Mouse (Mus musculus): ENCODE measurements around the gene Man1a. TPM values are rescaled to one million over a fixed set of nuclear protein-coding genes. Genes with fewer than 3 reads are reported as not detected.

Gene Man1a
- total RNA-seq, 2 experiments from 2014 or later, result 24.8 to 27.3 TPM

- TF ChIP-seq CTCF (IDR thresholded peaks at IDR 0.05), result no peak
- no peak for DNase-seq (ENCODE audit: extremely low spot score in 1 of 2, low spot score in 2 of 2)
- no peak overlapping the region for H3K4me3 ChIP-seq
- intact Hi-C loops (cut with DNase I), result no loop called here
- no peak overlapping the region for H3K27ac ChIP-seq
Measured at GRCm38 (mm10) chr10:53881310-53881709, 195.1 kb downstream of the Man1a start.

GRCm38 (mm10) chr10:53875896-53876295 lies 200.5 kb downstream of the Man1a start:
- Histone ChIP-seq H3K4me3 (no peak overlapping the region), H3K27ac (no peak overlapping the region)
- DNase-seq (ENCODE audit: extremely low spot score in 1 of 2, low spot score in 2 of 2), result no peak
- intact Hi-C loops (cut with DNase I), result no loop called here
- no peak for TF ChIP-seq CTCF (IDR thresholded peaks at IDR 0.05)

GRCm38 (mm10) chr10:53874191-53874590 lies 202.2 kb downstream of the Man1a start:
- no peak for TF ChIP-seq CTCF (IDR thresholded peaks at IDR 0.05)
- no peak overlapping the region for H3K4me3 ChIP-seq
- no peak for DNase-seq (ENCODE audit: extremely low spot score in 1 of 2, low spot score in 2 of 2)
- intact Hi-C loops (cut with DNase I), result no loop called here
- H3K27ac ChIP-seq, result no peak overlapping the region

- Histone ChIP-seq H3K4me3 (no peak overlapping the region), H3K27ac (no peak overlapping the region)
- intact Hi-C loops (cut with DNase I), result loop anchor here (2.0 to 10.0 kb wide), 4 partner anchors 214 to 1905 kb away; partner anchors contain the start of gene Man1a
- DNase-seq (ENCODE audit: extremely low spot score in 1 of 2, low spot score in 2 of 2), result peak; percentile 57 to 63
- peak; percentile 74 for TF ChIP-seq CTCF (IDR thresholded peaks at IDR 0.05)
Measured at GRCm38 (mm10) chr10:53863486-53864357, 212.7 kb downstream of the Man1a start.

GRCm38 (mm10) chr10:53859879-53860278 lies 216.5 kb downstream of the Man1a start:
- H3K27ac ChIP-seq, result no peak overlapping the region
- DNase-seq (ENCODE audit: extremely low spot score in 1 of 2, low spot score in 2 of 2), result no peak
- intact Hi-C loops (cut with DNase I), result loop anchor here (5.0 to 10.0 kb wide), 3 partner anchors 217 to 695 kb away; partner anchors contain the start of gene Man1a
- no peak for TF ChIP-seq CTCF (IDR thresholded peaks at IDR 0.05)
- no peak overlapping the region for H3K4me3 ChIP-seq

GRCm38 (mm10) chr10:53859224-53859623 lies 217.2 kb downstream of the Man1a start:
- TF ChIP-seq CTCF (IDR thresholded peaks at IDR 0.05), result no peak; the same call in 1 of the 2 replicates
- Histone ChIP-seq H3K27ac (no peak overlapping the region), H3K4me3 (no peak overlapping the region)
- intact Hi-C loops (cut with DNase I), result no loop called here
- DNase-seq (ENCODE audit: extremely low spot score in 1 of 2, low spot score in 2 of 2), result no peak

All from left cerebral cortex, adult 2 months (tissue).